Mouse (Mus musculus): ENCODE results near the gene Smbd1.
A peak's percentile ranks its signal among the peaks of the same experiment; 100 is the strongest.

The Smbd1 gene

DNA sequence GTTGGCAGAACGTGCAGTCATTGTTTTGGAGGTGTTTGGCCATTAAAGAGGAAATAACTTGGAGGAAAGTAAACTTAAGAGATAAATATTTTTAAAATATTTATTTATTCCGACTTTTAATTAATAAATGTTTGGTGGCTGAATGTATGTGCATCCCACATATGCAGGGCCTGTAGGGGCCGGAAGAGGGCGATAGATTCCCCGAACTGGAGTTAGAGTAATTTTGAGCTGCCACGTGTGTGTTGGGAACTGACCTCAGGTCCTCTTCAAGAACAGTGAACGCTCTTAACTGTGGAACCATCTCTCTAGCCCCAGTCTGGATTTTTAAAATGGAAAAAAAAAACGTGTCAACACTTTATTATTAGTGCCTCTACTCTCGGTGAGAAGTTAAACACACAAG lies 3.1 kb upstream of the Smbd1 start:
- DNase-seq (ENCODE audit: low spot score in 2 of 2) = no peak

DNA sequence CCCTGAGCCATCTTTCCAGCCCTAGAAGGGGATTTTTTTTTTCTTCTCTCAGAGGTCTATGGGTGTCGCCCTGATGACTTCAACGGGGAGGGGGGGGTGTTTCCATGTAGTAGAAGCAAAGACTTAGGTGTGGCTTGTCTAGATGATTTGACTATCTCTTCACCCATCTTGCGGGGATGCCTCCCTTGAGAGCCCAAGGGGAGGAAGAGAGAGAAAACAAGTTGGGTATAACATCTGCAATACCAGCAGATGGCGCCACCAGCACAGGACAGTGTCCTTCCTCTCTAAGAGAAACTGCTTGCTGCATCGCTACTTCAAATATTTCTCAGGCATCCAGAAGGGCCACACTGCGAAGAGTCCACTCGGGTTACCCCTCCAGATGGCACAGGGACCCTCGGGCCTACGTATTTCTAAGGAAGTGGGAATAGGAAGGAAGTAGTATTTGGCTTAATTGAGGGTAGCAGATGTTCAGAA lies 2.6 kb upstream of the Smbd1 start:
- DNase-seq (ENCODE audit: low spot score in 2 of 2) = peak; percentile 64 to 78

DNA sequence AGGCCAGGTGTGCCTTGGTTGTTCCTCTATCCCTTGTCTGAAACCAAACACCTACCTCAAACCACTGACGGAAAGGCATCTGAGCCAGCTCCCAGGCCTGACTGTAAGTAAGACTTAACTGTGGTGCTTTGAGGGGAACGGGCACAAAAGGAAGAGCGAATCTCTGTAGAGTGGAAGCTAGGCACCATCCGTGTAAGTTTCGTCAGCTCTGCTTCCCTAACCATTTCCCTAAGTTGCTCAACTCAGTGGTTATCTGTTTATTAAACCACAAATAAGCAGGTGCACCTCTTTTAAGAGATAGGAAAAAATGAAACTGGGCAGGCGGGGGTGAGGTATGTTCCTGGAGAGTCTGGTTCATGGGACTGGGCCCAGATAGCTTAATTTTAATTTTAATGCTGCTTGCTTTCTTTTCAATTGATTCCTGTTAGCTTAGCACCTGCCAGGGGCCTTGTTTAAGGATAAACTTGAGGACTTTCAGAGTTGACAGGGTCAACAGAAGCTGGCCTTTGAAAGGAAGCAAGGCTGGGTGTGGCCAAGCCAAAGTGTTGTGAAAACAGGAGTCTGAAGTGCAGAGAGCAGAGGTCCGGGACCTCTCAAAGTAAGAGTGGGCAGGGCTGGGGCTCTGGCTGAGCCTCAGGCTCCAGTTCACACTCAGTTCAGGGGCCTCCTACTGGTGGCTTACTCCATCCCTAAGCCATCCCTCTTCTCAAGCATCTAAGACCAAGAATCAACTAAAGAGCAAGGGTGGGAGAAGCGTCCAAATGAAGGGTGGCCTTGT lies 2.7 kb downstream of the Smbd1 start:
- DNase-seq (ENCODE audit: low spot score in 2 of 2) = no peak

DNA sequence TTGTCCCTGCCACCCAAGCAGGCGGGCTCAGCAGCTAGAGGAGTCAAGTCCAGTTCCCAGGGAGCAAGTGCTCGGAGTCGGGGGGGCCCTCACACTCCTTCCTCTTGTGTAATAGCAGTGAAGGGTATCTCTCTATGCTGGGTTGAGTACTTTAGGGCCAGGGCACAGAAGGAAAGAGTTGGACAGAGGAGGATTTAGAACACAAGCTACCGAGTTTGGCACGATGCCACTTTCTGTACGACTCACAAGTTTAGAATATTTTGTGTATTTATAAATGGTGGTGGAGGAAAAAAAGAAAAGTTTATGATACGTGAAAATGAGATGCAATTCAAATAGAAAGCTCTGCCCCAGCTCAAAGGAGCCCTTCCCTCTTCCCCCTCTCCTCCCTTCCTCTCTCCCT lies 5.1 kb downstream of the Smbd1 start:
- DNase-seq (ENCODE audit: low spot score in 2 of 2) = no peak

DNA sequence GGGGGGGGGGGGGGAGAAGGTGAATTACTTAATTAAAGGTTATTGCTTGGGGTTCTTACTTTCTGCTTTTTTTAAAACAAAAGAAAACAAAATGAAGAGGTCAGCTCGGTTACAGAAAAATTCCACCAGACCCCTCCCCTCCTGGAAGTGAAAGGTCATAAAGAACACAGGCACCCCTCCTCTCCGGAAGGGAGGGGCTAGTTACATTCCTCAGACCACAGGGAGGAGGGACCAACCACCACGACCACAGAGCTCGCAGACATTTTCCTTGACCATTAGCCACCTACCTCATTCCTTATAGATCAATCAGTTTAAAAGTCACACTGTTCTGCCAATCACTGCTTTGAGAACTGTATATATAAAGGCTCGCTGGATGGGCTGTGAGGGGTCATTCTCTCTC lies 6.4 kb downstream of the Smbd1 start:
- DNase-seq (ENCODE audit: low spot score in 2 of 2) = no peak

DNA sequence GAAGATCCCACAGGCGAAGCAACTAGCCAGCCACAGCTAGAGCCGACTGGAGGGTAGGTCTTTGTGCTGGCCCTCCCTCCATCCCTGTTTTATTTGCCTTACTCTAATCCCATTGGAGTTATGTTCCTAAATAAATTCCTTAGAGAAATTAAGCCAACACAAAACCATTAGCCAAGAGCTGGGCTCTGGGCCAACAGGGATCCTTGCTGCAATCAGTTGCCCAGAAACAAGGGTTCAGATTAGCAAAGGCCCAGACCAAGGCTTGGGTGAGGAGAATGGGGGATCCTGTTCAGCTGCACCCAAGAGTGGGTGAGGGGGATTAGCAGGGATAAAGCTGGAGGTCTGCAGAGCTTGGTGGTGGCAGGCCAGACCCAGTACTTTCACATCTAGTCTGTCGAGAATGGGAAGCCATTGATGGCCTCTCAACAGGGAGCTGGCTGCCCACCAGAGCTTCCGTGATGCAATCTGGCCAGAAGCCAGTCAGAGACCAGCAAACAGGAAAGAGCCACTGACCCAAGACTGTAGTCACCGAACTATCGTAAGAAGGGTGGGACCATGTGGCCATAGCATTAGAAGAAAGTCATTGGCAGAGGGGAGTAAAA lies 6.9 kb downstream of the Smbd1 start:
- DNase-seq (ENCODE audit: low spot score in 2 of 2) = peak; percentile 12 to 15

DNA sequence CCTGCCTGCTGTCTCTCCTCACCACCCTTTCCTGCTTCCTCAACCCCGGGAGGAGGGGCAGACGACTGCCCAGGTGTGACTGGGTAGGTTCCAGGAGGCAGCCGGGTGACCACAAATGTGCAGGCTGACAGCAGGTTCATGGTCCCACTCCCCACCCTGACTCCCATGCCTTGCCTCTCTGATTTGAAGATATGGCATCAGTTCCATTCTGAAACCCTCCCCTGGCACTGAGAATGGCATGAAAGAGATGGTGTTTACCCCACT lies 12.9 kb downstream of the Smbd1 start, which contains the start of gene Muc20:
Muc20 (minus strand) TSS at position 10 of the 264 bp plus-strand sequence.
- no peak for DNase-seq (ENCODE audit: low spot score in 2 of 2)

DNA sequence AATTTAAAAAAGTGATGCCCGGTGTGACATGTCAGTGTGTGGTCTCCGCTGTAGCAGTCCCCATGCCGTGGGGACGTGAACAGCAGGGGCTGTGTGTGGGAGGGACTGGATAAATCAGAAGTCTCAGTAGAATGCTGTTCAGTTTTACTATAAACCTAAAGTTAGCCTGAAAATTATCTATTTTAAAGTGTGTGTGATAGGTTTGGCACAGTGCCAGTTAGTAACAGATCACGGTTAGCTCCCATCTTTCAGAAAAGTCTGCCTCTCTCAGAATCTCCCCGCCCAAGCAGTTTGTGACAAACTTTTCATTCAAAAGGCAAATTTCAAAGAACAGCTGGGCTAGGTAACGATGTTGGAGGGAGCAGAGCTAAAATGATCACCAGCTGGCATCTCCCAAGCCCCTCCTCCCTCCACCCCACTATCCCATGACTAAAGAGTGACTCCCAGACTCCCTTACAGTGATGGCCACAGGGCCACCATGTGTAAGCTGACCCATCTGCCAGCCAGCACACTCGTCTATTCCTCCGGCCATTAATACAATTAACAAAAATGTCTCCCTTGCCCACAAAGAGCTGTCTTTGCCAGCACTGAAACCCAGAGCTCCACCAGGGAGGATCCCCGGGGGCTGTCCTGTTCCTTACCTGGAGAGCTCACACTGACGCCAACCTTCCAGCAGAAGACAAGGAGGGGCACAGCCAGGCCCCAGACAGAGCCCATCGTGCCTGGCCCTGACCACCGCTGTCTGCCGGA lies 13.4 kb downstream of the Smbd1 start:
- no peak for DNase-seq (ENCODE audit: low spot score in 2 of 2)

DNA sequence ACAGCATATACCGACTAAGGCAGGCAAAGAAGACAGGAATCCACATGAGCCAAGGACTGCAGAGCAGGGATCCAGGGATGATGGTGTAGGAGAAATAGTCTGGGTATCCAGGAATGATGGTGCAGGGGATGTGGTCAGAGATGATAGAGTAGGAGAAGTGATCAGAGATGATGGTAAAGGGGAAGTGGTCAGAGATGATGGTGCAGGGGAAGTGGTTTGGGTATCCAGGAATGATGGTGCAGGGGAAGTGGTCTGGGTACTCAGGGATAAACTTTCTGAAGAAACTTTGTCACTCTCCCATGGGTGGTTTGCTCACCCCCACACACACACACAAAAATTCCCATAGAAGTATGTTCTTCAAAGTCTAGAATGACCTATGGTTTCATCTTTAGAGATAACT lies 15.1 kb downstream of the Smbd1 start:
- DNase-seq (ENCODE audit: low spot score in 2 of 2) = no peak

DNA sequence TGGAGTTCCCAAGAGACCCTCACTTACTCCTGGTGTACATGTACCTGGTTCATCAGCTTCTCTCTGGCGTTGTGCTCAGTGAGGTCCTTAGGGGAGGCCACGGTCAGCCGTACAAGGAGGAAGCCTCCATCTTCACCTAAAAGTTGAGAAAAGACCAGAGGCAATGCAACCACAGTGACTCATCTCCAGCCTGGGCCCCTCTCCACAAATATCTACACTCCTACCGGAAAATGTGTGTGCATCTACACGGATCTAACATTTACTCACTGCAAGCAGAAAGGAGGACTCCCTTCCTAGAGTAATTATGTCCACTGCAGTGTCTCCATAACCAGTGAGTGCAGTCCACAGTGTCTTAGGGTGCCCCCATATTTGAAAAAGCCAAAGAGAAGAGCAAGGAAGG lies 20.2 kb downstream of the Smbd1 start:
- no peak for DNase-seq (ENCODE audit: low spot score in 2 of 2)

DNA sequence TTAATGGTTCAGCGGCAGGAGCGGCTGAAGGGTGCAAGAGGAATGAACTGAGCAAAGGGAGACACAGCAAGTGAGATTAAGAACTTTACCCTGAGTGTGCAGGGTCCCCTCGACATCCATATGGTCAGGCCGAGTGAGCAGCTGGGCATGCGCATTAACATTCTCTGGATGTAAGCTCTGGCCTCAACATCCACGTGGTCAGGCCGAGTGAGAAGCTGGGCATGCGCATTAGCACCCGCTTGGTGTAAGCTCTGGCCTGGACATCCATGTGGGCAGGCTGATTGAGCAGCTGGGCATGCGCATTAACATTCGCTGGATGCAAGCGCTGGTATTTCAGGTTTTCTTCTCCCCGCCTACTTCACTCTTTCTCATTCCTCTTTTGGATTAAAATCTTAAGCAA lies 25.4 kb downstream of the Smbd1 start:
- DNase-seq (ENCODE audit: low spot score in 2 of 2) = peak in 1 of 2 experiments; percentile 9

DNA sequence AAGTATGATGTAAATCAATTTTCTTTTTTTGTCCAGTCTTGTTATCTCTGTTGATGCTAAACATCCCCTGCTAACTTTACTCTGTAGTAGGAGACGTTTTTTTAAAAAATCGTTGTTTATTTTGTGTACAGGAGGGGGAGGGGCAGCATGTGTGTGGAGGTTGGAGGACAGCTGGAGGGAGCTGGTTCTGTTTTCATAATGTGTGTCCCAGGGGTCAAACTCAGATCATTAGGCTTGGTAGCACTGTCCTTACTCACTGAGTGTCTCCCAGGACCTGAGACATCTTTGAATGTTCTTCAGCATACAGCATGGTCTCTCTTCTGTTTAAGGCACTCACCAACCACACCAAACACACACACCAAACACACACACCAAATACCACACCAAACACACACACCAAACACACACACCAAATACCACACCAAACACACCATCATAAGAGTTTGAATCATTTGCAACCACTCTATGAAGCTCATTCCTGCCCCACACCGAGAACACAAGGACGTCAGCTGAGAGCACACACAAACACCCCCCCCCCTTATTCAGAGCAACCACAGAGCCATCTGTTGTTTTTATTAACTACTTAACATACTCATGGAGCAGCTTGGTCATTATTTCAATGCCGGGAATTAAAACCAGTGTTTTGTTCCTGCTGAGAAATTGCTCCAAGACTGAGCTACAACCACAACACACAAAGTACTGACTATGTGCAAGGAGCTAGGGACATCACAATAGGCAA lies 26.8 kb downstream of the Smbd1 start:
- DNase-seq (ENCODE audit: low spot score in 2 of 2) = no peak

DNA sequence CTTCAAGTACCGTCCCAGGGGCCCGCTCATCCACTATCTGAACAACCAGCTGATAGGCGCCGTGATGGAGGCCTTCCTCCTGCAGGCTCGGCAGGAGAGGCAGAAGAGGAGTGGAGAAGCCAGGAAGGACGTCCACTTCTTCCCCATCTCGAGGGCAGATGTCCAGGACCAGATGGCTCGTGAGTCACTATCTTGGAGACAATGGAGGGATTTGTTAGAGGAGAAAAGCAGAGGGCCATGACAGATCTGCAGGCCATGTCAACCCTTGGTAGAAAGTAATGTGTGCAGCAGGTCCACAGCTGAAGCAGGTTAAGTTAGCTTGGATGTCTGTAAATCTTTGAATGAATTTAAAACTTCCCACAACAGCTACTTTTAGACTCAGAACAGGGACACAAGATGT lies 31.3 kb downstream of the Smbd1 start:
- DNase-seq (ENCODE audit: low spot score in 2 of 2) = no peak

DNA sequence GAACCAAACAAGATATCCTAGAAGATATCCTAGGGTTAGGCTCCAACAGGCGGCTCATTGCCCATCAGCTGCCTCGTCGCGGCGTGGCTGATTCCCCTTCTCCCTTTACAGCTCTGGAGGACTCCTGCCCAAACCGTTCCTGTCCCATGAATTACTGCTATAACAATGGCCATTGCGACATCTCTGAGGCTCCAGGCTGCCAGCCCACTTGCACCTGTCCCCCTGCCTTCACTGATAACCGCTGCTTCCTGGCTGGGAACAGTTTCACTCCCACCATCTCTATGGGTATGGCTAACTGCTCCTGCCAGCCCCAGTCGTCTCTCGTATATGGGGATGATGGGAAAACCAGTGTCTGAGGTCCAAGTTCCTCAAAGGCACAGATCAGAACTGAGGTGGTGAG lies 33.6 kb downstream of the Smbd1 start:
- DNase-seq (ENCODE audit: low spot score in 2 of 2) = no peak

DNA sequence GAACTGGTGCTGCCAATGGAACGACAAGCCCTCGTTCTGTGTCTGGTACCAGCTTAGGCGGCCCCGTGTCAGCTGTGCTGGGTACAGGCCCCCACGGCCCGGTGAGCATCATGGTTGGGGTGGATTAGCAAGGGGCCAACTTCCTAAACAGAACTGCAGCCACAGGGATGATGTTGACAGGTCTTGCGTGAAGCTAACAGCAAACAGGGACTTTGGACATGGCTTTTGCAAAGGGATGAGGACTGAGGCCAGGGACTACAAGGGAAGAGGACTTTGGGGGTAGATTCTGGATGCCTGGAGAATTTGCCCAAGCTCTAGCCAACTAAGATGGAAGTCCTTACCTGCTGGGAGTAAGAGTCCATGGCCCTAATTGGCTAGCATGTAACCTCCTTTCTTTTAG lies 43.4 kb downstream of the Smbd1 start:
- DNase-seq (ENCODE audit: low spot score in 2 of 2) = no peak

DNA sequence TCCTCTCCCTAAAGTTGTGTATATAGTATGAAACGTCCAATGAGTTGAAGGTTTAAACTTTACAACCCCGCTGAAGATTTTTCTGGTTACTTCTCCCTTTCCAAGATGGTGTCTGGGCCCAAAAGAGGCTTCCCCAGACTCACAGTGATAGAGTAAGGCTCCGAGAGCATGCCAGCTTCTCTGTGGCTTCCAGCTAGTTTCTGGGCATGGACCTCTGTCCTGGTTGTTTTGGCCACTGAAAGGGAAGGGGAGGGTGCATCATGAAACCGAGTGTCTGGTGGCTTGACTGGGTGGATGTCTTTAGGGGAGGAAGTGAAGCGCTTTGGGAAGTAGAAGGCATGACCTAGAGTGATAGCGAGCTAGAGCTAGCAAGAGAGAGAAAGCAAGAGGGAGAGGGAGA lies 45.3 kb downstream of the Smbd1 start:
- no peak for DNase-seq (ENCODE audit: low spot score in 2 of 2)

DNA sequence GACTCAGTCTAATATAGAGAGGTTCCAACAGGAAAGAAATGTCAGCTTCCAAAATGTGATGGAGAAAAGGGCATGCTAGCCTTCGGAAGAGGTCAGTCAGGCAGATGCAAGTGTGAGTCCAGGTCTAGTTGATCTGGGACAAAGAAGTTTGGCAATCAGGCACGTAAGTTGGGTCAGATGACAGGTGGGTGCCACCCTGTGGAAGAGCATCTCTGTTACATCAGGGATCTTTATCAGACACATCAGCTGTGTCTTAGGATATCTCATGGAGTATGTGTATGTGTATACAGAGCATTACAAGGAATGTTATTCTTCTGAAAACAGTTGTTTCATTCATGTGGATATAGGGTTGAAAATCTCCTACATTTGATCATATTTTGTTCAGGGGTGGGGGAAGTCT lies 45.7 kb downstream of the Smbd1 start:
- no peak for DNase-seq (ENCODE audit: low spot score in 2 of 2)
